Mouse (Mus musculus): ENCODE data around the gene Tnr. TPM values are rescaled to one million over a fixed set of nuclear protein-coding genes. Genes with fewer than 3 reads are reported as not detected.

Gene Tnr
- total and polyA plus RNA-seq, 3 experiments = not detected

DNA sequence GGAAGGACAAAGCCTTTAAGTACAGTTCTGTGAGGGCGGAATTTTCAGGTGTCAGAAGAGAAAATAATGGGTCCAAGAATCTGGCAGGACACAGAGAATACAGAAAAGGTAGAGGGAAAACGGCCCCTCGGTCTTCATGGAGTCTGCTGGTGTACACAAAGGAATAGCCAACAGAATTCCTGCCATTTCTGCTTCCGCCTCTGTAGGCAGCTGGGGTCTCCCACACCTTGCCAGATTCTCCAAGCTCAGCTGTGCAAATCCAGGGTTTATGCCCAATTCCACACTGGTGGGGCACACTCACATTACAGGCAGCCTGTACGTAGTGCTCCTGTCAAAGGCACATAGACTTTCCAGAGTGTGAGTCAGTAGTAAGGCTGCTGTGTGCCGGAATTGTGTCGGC is 43.6 kb downstream of the Tnr start:
- in situ Hi-C loops (cut with MboI; ENCODE audit: low pct_ligation_motif_present, low pct_unique_long_range_greater_than_20kb, low sequenced_read_pairs) = no loop called here
- H3K4me3 ChIP-seq (replicated peaks in 1 of 3; ENCODE audit: low read depth in 2 of 3, low read length in 2 of 3, poor library complexity in 1 of 3) = no peak overlapping the region
- dilution Hi-C loops (cut with MboI; ENCODE audit: extremely low pct_ligation_motif_present, extremely low pct_unique_long_range_greater_than_20kb, low sequenced_read_pairs) = no loop called here

DNA sequence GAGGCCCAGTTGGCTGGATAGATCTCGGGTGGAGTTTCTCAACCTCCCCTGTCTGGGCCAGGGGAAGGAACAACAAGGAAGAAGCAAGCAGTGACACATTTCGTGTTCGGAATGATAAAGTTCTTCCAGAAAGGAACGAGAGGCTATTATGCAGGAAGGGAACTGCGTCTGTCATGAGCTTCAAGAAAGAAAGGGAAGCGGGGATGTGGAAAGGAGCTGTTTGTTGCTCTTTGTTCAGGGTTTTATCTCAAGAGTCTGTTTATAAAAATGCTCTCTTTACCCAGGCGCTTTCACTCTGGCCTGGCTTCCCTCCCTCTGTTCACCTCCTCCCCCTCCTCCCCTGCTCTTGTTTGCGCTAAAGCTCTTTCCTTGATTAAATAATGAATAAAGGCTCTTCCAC is 46.7 kb downstream of the Tnr start:
- H3K4me2 ChIP-seq (ENCODE audit: insufficient read depth, low read depth, poor library complexity, severe bottlenecking) = no peak overlapping the region
- H3K4me3 ChIP-seq (replicated peaks in 1 of 3; ENCODE audit: low read depth in 2 of 3, low read length in 2 of 3, poor library complexity in 1 of 3) = no peak overlapping the region
- dilution Hi-C loops (cut with MboI; ENCODE audit: extremely low pct_ligation_motif_present, extremely low pct_unique_long_range_greater_than_20kb, low sequenced_read_pairs) (no loop called here), in situ Hi-C loops (cut with MboI; ENCODE audit: low pct_ligation_motif_present, low pct_unique_long_range_greater_than_20kb, low sequenced_read_pairs) (no loop called here)
- H3K9ac ChIP-seq (ENCODE audit: insufficient read depth, low read depth) = no peak overlapping the region
- H3K79me2 ChIP-seq (replicated peaks; ENCODE audit: control insufficient read depth, extremely low read depth, insufficient read depth, poor library complexity, severe bottlenecking) = no peaks in the 10 kb centered on the region
- DNase-seq (ENCODE audit: extremely low read depth) = no peak
- H3K4me1 ChIP-seq (ENCODE audit: control insufficient read depth in 1 of 2, insufficient read depth in 2 of 2) = no peaks in the 10 kb centered on the region
- no peaks in the 10 kb centered on the region for H3K9me3 ChIP-seq (replicated peaks; ENCODE audit: low read length)
- TF ChIP-seq JUN (IDR thresholded peaks at IDR 0.05; ENCODE audit: insufficient read depth, low read depth, low read length) = no peak
- TF ChIP-seq MYC (IDR thresholded peaks at IDR 0.05; ENCODE audit: low read depth, low read length) = no peak
- TF ChIP-seq POLR2AphosphoS2 (IDR thresholded peaks at IDR 0.05; ENCODE audit: low read depth, low read length) = no peak
- TF ChIP-seq TCF12 (IDR thresholded peaks at IDR 0.05; ENCODE audit: low read depth, low read length) = no peak
- no peak for TF ChIP-seq PAX5 (IDR thresholded peaks at IDR 0.05; ENCODE audit: low read length)
- TF ChIP-seq ZKSCAN1 (IDR thresholded peaks at IDR 0.05; ENCODE audit: borderline replicate concordance, low read depth, low read length) = no peak
- no peak for TF ChIP-seq SMC3 (IDR thresholded peaks at IDR 0.05; ENCODE audit: low read depth, low read length)
- no peak for TF ChIP-seq USF2 (conservative IDR thresholded peaks at IDR 0.05; ENCODE audit: low read depth, low read length)
- H3K36me3 ChIP-seq (replicated peaks in 1 of 2; ENCODE audit: control insufficient read depth in 1 of 2, insufficient read depth in 1 of 2, low read length in 1 of 2) = no peaks in the 10 kb centered on the region
- no peak overlapping the region for H3K27ac ChIP-seq (ENCODE audit: insufficient read depth, low read depth)
- H3K27me3 ChIP-seq (replicated peaks) = peaks cover 84% of the 10 kb centered on the region

More for the DNA sequence above, 43.6 kb downstream of the Tnr start:
- Histone ChIP-seq H3K9me3 (replicated peaks; ENCODE audit: low read length) (no peaks in the 10 kb centered on the region), H3K79me2 (replicated peaks; ENCODE audit: control insufficient read depth, extremely low read depth, insufficient read depth, poor library complexity, severe bottlenecking) (no peaks in the 10 kb centered on the region), H3K36me3 (replicated peaks in 1 of 2; ENCODE audit: control insufficient read depth in 1 of 2, insufficient read depth in 1 of 2, low read length in 1 of 2) (no peaks in the 10 kb centered on the region), H3K27ac (ENCODE audit: insufficient read depth, low read depth) (no peak overlapping the region), H3K4me2 (ENCODE audit: insufficient read depth, low read depth, poor library complexity, severe bottlenecking) (no peak overlapping the region), H3K27me3 (replicated peaks) (peaks cover 75% of the 10 kb centered on the region), H3K9ac (ENCODE audit: insufficient read depth, low read depth) (no peak overlapping the region), H3K4me1 (ENCODE audit: control insufficient read depth in 1 of 2, insufficient read depth in 2 of 2) (no peaks in the 10 kb centered on the region)
- no peak for DNase-seq (ENCODE audit: extremely low read depth)
- no peak for TF ChIP-seq RCOR1 (conservative IDR thresholded peaks at IDR 0.05; ENCODE audit: low read depth, low read length)
- no peak for TF ChIP-seq CTCF (conservative IDR thresholded peaks at IDR 0.05 in 1 of 2, IDR thresholded peaks at IDR 0.05 in 1 of 2; ENCODE audit: low read depth in 2 of 2, low read length in 2 of 2)
- TF ChIP-seq CHD2 (IDR thresholded peaks at IDR 0.05; ENCODE audit: low read length) = no peak
- TF ChIP-seq JUN (IDR thresholded peaks at IDR 0.05; ENCODE audit: insufficient read depth, low read depth, low read length) = no peak
- TF ChIP-seq ZC3H11A (IDR thresholded peaks at IDR 0.05; ENCODE audit: low read depth, low read length) = no peak
- TF ChIP-seq MEF2A (IDR thresholded peaks at IDR 0.05; ENCODE audit: borderline replicate concordance, low read depth, low read length) = no peak
- no peak for TF ChIP-seq NELFE (IDR thresholded peaks at IDR 0.05; ENCODE audit: low read depth, low read length)
- TF ChIP-seq HCFC1 (IDR thresholded peaks at IDR 0.05; ENCODE audit: low read depth, low read length) = no peak
- no peak for TF ChIP-seq TBP (conservative IDR thresholded peaks at IDR 0.05; ENCODE audit: low read depth, low read length)
- no peak for TF ChIP-seq ZMIZ1 (IDR thresholded peaks at IDR 0.05; ENCODE audit: low read depth, low read length)
- TF ChIP-seq EP300 (IDR thresholded peaks at IDR 0.05; ENCODE audit: low read length) = no peak

Measured in CH12.LX (cell line).